Mouse (Mus musculus) retina, postnatal 1 day (tissue): ENCODE measurements around the gene Sh2b2.
A peak's percentile ranks its signal among the peaks of the same experiment; 100 is the strongest.

Experiments
- DNase-seq: peaks from one replicate; pipeline ENCODE4 v3.0.0-alpha.2; 2012

Sh2b2 gene

GRCm38 (mm10) chr5:136179594-136179993 lies 66.8 kb downstream of the Sh2b2 start:
- no peak for DNase-seq

GRCm38 (mm10) chr5:136173606-136174463 lies 72.5 kb downstream of the Sh2b2 start:
- no peak for DNase-seq

GRCm38 (mm10) chr5:136172939-136173338 lies 73.4 kb downstream of the Sh2b2 start:
- no peak for DNase-seq

- peak; percentile 23 for DNase-seq
Observed at GRCm38 (mm10) chr5:136171363-136172341, 74.7 kb downstream of the Sh2b2 start.

GRCm38 (mm10) chr5:136170512-136171362 lies 75.6 kb downstream of the Sh2b2 start, which contains the start of gene Orai2:
Gene Orai2 (minus strand): TSS chr5:136170713.
- peak; percentile 90 for DNase-seq

- DNase-seq = no peak
Observed at GRCm38 (mm10) chr5:136169626-136170511, 76.5 kb downstream of the Sh2b2 start.
